ENCODE assay signal across 10 mouse cellular contexts in the genomic region with DNA sequence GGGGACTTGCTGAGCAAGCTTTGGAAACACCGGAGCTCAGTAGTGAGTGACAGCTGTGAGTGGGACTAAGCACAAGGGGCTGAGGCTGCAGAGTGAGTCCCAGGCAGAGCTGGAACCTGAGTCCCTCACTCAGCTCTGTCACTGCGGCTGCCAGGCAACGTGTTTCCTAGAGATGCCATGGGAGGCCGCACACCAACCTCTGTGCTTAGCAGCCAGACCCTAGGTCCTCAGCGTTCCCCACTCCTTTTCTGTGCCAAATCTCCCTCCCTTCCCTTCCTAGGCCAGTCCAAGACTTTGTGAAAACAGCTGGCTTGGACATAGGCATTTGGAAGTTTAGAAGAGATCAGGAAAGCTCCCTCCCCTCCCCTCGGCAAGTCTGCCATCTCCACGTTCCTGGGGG.
DNase-seq lines count a peak whose midpoint lies in the region; ATAC-seq and TF ChIP-seq lines count a peak whose summit lies in the region.
"Had no signal": no experiment of that assay in that cellular context is flagged by ENCODE, and none has a peak within 500 bp of the region (broad histone marks: within the 10 kb centered on the region; RNA-seq: fewer than 3 reads in every experiment).

No protein-coding gene starts in this region.

- H3K4me1 ChIP-seq in lung, adult 2 months (ENCODE audit: control insufficient read depth, insufficient read depth, low read length), result no peaks in the 10 kb centered on the region
- peaks cover 30% of the 10 kb centered on the region for H3K4me1 ChIP-seq in hindbrain, embryonic 13.5 days (replicated peaks)
- H3K4me1 ChIP-seq in midbrain, embryonic 16.5 days (ENCODE audit: control insufficient read depth, insufficient read depth, low read length), result peaks cover 4% of the 10 kb centered on the region; the same call in 1 of the 2 replicates

- no peaks in the 10 kb centered on the region for H3K36me3 ChIP-seq in hindbrain, embryonic 13.5 days
- no peaks in the 10 kb centered on the region for H3K36me3 ChIP-seq in midbrain, embryonic 16.5 days (ENCODE audit: control insufficient read depth, insufficient read depth, low read length)
- H3K36me3 ChIP-seq: limb, embryonic 15.5 days had no signal

- H3K9me3 ChIP-seq in hindbrain, embryonic 13.5 days, result no peaks in the 10 kb centered on the region
- H3K9me3 ChIP-seq in midbrain, embryonic 16.5 days (replicated peaks; ENCODE audit: control insufficient read depth, low read length, poor library complexity, severe bottlenecking), result no peaks in the 10 kb centered on the region
- H3K9me3 ChIP-seq: limb, embryonic 15.5 days had no signal

- peak overlapping the region; percentile 65 for H3K27ac ChIP-seq in gastrocnemius, adult 2 months
- H3K27ac ChIP-seq in hindbrain, embryonic 13.5 days, result no peak overlapping the region
- no peak overlapping the region for H3K27ac ChIP-seq in midbrain, embryonic 16.5 days (ENCODE audit: low read length)
- H3K27ac ChIP-seq: limb, embryonic 15.5 days had no signal

- H3K4me3 ChIP-seq in gastrocnemius, adult 2 months, result no peak overlapping the region
- H3K4me3 ChIP-seq in lung, adult 2 months (replicated peaks; ENCODE audit: extremely low read depth, low read depth, low read length), result no peak overlapping the region
- no peak overlapping the region for H3K4me3 ChIP-seq in hindbrain, embryonic 13.5 days
- no peak overlapping the region for H3K4me3 ChIP-seq in midbrain, embryonic 16.5 days (ENCODE audit: low read depth, low read length)
- H3K4me3 ChIP-seq: limb, embryonic 15.5 days had no signal

- peak; percentile 54 for DNase-seq in gastrocnemius, adult 2 months
- DNase-seq in gastrocnemius, adult 8-10 months (ENCODE audit: low spot score in 2 of 2), result no peak
- peak; percentile 70 for DNase-seq in lung, postnatal 10 days
- no peak for DNase-seq in lung, adult 2 months
- DNase-seq in right cerebral cortex, adult 2 months (ENCODE audit: low spot score in 2 of 2), result no peak
- no peak for DNase-seq in right cerebral cortex, adult 18-20 months
- DNase-seq: kidney, postnatal 10 days had no signal

- WGBS in lung, adult 2 months, result 40% methylated on average over 7 of the region's 7 CpGs
- 37% methylated on average over 7 of the region's 7 CpGs for WGBS in hindbrain, embryonic 13.5 days
- 40% methylated on average over 7 of the region's 7 CpGs for WGBS in midbrain, embryonic 16.5 days

- TF ChIP-seq CTCF in gastrocnemius, adult 2 months (IDR thresholded peaks at IDR 0.05), result no peak
- TF ChIP-seq CTCF in lung, adult 2 months (IDR thresholded peaks at IDR 0.05; ENCODE audit: insufficient read depth, low read length), result no peak

- intact Hi-C loops in gastrocnemius, adult 2 months (cut with DNase I), result no loop called here

- peaks cover 12% of the 10 kb centered on the region; the same call in 1 of the 2 replicates for H3K27me3 ChIP-seq in hindbrain, embryonic 13.5 days
- no peaks in the 10 kb centered on the region for H3K27me3 ChIP-seq in midbrain, embryonic 16.5 days (ENCODE audit: control insufficient read depth, insufficient read depth, low read depth, low read length)

- no peak overlapping the region for H3K9ac ChIP-seq in hindbrain, embryonic 13.5 days
- H3K9ac ChIP-seq in midbrain, embryonic 16.5 days (ENCODE audit: low read depth, low read length), result no peak overlapping the region
- H3K9ac ChIP-seq: limb, embryonic 15.5 days had no signal

- ATAC-seq in hindbrain, embryonic 13.5 days (ENCODE audit: low FRiP score), result peak; percentile 43; the same call in 1 of the 2 replicates
- peak; percentile 48; the same call in 1 of the 2 replicates for ATAC-seq in midbrain, embryonic 16.5 days

- TF ChIP-seq POLR2A in lung, adult 2 months (IDR thresholded peaks at IDR 0.05; ENCODE audit: borderline replicate concordance, extremely low read depth, low read depth, low read length), result no peak

- no peak overlapping the region for H3K4me2 ChIP-seq in hindbrain, embryonic 13.5 days
- no peak overlapping the region for H3K4me2 ChIP-seq in midbrain, embryonic 16.5 days (ENCODE audit: low read length)
- H3K4me2 ChIP-seq: limb, embryonic 15.5 days had no signal

Comparison
In these comparisons a context has a peak if more than half of its experiments do, and no peak if none do; other contexts are left out.
1. DNase-seq: peak in gastrocnemius, adult 2 months (single experiment) and lung, postnatal 10 days (single experiment); none in gastrocnemius, adult 8-10 months (0 of 2), lung, adult 2 months (single experiment), right cerebral cortex, adult 2 months (0 of 2) and right cerebral cortex, adult 18-20 months (single experiment).